Mouse (Mus musculus) 3T3-L1 (cell line): ENCODE data around the gene Spns2.

Experiments
- DNase-seq: peaks from one replicate; pipeline ENCODE4 v3.0.0-alpha.2; 2015; ENCODE audit warnings: low read depth, low spot score

Gene Spns2

GRCm38 (mm10) chr11:72489881-72490301, at the start of gene Spns2:
Gene Spns2, minus strand, starts transcription at chr11:72489904.
- DNase-seq: no peak

GRCm38 (mm10) chr11:72538811-72539210, 49.1 kb upstream of the Spns2 start:
- no peak for DNase-seq

- no peak for DNase-seq
These were observed 48.5 kb upstream of the Spns2 start for GRCm38 (mm10) chr11:72538037-72538755.

GRCm38 (mm10) chr11:72537503-72537902, 47.8 kb upstream of the Spns2 start:
- DNase-seq: no peak

GRCm38 (mm10) chr11:72535519-72535918, 45.8 kb upstream of the Spns2 start:
- peak; percentile 22 for DNase-seq

GRCm38 (mm10) chr11:72532890-72533289, 43.2 kb upstream of the Spns2 start:
- DNase-seq: no peak

GRCm38 (mm10) chr11:72531632-72532031, 41.9 kb upstream of the Spns2 start:
- peak; percentile 46 for DNase-seq

GRCm38 (mm10) chr11:72531144-72531543, 41.4 kb upstream of the Spns2 start:
- no peak for DNase-seq

- no peak for DNase-seq
These were observed 36.5 kb upstream of the Spns2 start for GRCm38 (mm10) chr11:72526190-72526589.

- no peak for DNase-seq
These were observed 34.0 kb upstream of the Spns2 start for GRCm38 (mm10) chr11:72523711-72524110.

GRCm38 (mm10) chr11:72522616-72523041, 32.9 kb upstream of the Spns2 start:
- no peak for DNase-seq

- peak; percentile 54 for DNase-seq
These were observed 32.2 kb upstream of the Spns2 start for GRCm38 (mm10) chr11:72521598-72522541.

- DNase-seq: peak; percentile 59
These were observed 30.2 kb upstream of the Spns2 start for GRCm38 (mm10) chr11:72519895-72520294.

- no peak for DNase-seq
These were observed 29.5 kb upstream of the Spns2 start for GRCm38 (mm10) chr11:72519189-72519588.

GRCm38 (mm10) chr11:72518449-72518848, 28.7 kb upstream of the Spns2 start:
- no peak for DNase-seq

GRCm38 (mm10) chr11:72514967-72515366, 25.3 kb upstream of the Spns2 start:
- no peak for DNase-seq

- DNase-seq: no peak
These were observed 18.9 kb upstream of the Spns2 start for GRCm38 (mm10) chr11:72508651-72509050.

GRCm38 (mm10) chr11:72507651-72508050, 17.9 kb upstream of the Spns2 start:
- no peak for DNase-seq

GRCm38 (mm10) chr11:72504016-72504797, 14.5 kb upstream of the Spns2 start:
- no peak for DNase-seq

- DNase-seq: no peak
These were observed 13.8 kb upstream of the Spns2 start for GRCm38 (mm10) chr11:72503501-72503921.

GRCm38 (mm10) chr11:72502236-72502635, 12.5 kb upstream of the Spns2 start:
- peak; percentile 29 for DNase-seq
